Mouse (Mus musculus): ENCODE measurements at regions not wholly inside any gene's neighbourhood (a gene's known extent, or its start where the extent isn't known, plus 50 kb on each side); places are given as distances from the start of the nearest gene placed in this dataset.
"Not testable (repeated sequence)": the region's sequence is repeated elsewhere in the genome, so short reads cannot be mapped to it uniquely, and the experiment has no call there.

GRCm38 (mm10) chr9:9606322-9606721 is 367.4 kb upstream of the Arhgap42 start:
- DNase-seq (ENCODE audit: low spot score in 2 of 2): no peak

DNA sequence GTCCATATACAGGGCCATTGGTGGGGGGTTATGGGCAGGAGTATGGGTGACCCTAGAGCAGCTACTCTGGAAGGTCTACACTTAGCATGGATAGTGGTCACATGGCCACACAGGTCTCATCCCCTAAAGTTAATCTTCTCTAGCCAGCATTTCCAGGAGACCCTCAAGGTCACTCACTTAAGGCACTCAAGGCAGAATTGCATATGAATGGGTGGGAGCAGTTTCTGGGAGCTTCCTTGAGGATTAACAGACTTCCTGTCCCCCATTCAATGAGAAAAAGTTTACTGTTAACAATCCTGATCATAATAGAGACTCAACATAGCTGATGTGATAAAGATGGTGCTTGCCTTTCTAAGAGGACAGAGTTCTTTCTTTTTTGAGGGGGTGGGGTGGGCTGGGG is 352.4 kb upstream of the Arhgap42 start:
- DNase-seq (ENCODE audit: low spot score in 2 of 2): no peak

GRCm38 (mm10) chr9:9583011-9583605 is 344.2 kb upstream of the Arhgap42 start:
- peak in 1 of 2 experiments; percentile 8 for DNase-seq (ENCODE audit: low spot score in 2 of 2)

DNA sequence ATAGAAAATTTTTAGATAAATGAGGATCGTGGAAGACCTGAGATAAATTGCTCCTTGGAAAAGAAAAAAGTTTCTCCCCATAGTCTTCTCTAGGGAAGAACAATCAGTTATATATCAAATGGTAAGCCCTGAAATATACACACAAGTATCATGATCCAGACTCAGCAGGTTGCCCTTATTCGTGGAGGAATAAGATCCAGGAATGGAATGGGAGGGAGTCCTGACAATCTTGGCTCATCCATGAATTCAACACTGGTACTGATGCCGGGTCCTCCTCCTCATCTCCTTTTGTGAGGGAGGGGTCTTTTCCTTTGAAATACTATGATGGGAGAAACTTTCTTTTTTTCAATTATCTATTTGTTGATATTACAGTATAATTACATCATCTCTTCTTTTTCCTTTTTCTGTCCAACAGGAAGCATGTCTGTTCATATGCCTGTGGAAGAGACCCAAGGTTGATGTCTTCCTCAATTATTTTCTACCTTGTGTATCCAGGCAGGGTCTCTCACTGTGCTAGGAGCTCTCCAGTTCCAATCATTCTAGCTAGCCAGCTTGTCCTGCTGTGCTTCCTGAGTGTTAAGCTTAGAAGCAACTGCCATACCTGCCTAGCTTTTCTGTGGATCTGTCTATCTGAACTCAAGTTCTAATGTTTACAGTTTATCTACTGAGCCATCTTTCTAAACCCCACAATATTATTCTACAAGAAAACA is 343.6 kb upstream of the Arhgap42 start:
- no peak for DNase-seq (ENCODE audit: low spot score in 2 of 2)

- DNase-seq (ENCODE audit: low spot score in 2 of 2): no peak
Measured at GRCm38 (mm10) chr9:9568040-9568649, 329.2 kb upstream of the Arhgap42 start.

DNA sequence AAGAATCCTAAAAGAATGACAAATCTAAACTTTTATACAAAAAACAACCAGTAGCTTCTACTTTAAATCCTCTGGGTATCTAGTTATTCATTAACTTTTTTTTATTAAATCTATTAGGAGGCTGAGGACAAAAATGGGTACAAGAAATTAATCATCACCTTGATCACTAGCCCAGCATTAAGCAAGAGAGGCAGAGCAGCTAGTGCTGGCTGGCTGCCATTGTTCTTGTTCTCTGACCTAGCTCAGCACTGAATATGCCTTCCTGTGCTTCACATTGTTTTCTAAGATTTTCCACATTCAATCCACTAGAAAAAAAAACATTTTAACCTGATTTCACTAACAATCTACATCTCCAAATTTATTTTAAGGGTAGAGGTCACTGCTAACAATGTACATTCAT is 325.6 kb upstream of the Arhgap42 start:
- no peak for DNase-seq (ENCODE audit: low spot score in 2 of 2)

GRCm38 (mm10) chr9:9548657-9549056 is 309.8 kb upstream of the Arhgap42 start:
- DNase-seq (ENCODE audit: low spot score in 2 of 2): no peak

- peak; percentile 28 to 30 for DNase-seq (ENCODE audit: low spot score in 2 of 2)
Measured at GRCm38 (mm10) chr9:9547570-9547969, 308.7 kb upstream of the Arhgap42 start.

GRCm38 (mm10) chr9:9547121-9547520 is 308.2 kb upstream of the Arhgap42 start:
- no peak for DNase-seq (ENCODE audit: low spot score in 2 of 2)

DNA sequence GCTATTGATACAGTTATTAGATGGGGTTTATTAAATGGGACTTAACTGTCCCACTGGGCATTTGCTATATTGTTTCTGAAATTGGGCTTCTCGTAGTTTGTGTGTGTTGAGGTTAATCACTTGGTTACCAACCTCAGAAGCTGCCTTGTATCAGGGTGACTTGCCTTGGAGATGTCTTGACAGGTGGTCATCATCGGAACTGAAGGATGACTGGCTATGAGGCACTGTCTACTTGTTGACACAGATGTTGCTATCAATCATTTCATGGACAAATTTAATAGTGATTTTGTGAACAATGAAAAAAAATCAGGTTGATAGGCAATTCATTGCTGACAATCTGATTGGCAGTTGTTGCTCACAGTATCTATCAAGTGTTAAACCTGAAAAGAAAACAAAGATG is 261.4 kb upstream of the Arhgap42 start:
- no peak for DNase-seq (ENCODE audit: low spot score in 2 of 2)

GRCm38 (mm10) chr9:9493594-9494182 is 254.8 kb upstream of the Arhgap42 start:
- DNase-seq (ENCODE audit: low spot score in 2 of 2): no peak

DNA sequence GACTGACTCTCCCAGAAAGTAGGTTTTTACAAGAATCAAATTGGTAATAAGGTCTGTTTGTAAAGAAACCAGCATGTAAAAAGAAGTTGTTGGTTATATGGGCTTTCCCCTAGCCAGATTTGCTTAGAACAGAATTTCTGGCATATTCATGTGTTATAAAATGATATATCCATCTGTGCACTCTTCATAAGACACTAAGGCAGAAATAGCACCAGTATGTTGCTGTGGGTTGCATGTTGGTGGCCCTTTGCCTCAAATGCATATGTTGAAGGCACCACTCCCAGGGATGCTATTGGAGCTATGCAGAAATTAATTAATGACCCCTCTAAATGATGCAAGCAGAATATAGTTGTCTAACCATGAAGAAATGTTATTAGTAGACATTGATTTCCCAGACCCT is 238.2 kb upstream of the Arhgap42 start:
- no peak for DNase-seq (ENCODE audit: low spot score in 2 of 2)

DNA sequence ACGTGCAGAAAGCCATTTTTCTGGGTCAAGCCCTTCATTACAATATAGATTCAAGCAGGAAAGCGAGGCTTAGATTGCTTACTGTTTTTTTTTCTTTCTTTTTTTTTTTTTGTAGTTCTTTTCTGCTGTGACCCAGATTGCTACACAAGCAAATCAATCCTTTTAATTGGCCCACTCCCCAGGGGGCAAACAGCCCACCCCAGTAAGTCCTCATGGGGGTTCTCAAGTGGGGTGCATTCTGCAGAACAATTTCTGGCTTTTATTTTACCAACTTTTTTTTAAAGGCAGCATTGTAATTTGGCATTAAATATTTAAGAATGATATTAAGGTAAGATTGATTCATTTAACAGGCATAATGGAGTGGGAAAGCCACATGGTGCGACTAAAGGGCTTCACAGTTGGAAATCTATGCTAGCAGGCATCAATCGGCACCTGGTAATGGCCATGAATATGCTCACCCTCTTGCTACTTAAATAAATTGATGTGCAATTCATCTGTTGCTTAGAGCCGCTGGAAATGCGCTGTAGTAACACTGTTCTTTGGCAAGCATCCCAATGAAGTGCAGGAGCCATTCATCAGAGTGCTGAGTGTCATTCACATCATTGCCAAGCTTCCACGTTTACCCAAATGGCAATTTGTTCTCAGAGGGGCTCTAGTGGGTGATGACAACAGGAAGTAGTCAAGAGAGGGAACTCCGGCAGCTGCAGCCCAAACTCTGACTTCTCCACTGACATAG is 236.3 kb upstream of the Arhgap42 start:
- DNase-seq (ENCODE audit: low spot score in 2 of 2): no peak

GRCm38 (mm10) chr9:9444213-9444612 is 205.3 kb upstream of the Arhgap42 start:
- no peak for DNase-seq (ENCODE audit: low spot score in 2 of 2)

GRCm38 (mm10) chr9:9420326-9420725 is 181.4 kb upstream of the Arhgap42 start:
- DNase-seq (ENCODE audit: low spot score in 2 of 2): no peak

DNA sequence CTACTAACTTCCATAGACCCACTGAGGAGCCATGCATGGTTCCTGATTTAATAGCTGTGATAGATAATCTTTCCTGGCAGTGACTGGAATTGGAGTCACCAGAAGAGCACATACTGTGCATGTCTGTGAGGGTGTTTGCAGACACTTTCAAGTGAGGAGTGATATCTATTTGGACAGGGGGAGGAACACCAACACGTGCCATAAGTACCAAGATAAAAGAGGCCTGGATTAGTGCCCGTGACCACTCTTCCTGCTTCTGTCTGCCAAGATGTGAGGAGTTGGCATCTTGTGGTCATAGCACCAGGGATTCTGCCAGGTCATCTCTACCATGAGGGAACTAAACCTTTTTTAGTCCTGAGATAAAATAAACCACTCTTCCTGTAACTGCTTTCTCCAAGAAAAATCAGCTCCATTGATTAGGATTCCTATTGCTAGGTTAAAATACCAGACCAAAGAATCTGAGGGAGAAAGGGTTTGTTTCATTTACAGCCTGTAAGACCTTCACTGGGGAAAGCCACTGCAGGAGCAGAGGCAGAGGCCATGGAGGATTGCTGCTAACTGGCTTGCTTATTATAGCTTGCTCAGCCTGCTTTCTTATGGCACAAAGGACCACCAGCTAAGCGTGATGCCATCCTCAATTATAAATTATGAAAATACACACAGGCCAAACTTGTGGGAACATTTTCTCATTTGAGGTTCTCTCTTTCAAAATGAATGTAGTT is 173.7 kb upstream of the Arhgap42 start:
- no peak for DNase-seq (ENCODE audit: low spot score in 2 of 2)

DNA sequence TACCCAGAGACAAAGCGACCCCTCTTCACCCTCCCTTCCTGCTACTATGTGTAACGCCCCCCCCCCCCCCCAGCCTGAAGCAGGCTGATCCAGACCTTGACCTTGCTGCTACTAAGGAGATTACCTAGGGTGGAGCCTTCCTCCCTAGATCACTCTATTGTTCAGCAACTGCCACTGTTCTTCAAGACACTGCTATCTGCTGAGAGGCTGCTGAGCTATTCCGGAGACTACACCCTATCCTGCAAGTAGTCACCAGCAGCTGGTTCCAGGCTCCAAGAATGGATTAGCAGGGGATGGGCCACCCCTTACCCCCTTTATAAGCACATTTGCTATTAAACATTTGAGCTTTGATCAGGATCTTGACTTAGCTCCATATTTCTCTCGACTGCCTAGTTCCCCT is 155.3 kb upstream of the Arhgap42 start:
- DNase-seq (ENCODE audit: low spot score in 2 of 2): not testable (repeated sequence)

- no peak for DNase-seq (ENCODE audit: low spot score in 2 of 2)
Measured at GRCm38 (mm10) chr9:9376650-9377189, 137.8 kb upstream of the Arhgap42 start.

- peak; percentile 51 to 63 for DNase-seq (ENCODE audit: low spot score in 2 of 2)
Measured at GRCm38 (mm10) chr9:9375304-9375904, 136.5 kb upstream of the Arhgap42 start.

DNA sequence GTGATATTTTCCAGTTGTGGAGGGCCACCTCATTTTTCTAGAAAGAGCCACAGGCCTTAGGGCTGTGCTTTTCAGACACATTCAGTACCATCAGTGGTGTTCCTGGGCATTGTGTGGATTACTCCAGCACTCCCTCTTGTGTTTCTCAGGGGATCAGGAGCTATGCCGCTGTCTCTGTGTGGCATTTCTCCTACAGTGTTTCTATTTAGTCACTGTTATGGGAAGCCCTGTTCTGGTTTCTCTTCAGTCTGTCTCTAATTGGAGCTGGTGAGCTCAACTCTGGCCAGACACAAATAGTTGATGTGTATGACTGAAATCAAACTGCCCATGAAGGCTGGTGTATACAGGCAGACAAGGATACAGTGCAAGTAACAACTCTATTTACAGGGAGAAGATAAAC is 133.7 kb upstream of the Arhgap42 start:
- DNase-seq (ENCODE audit: low spot score in 2 of 2): no peak

- no peak for DNase-seq (ENCODE audit: low spot score in 2 of 2)
Measured at GRCm38 (mm10) chr9:9368731-9369130, 129.8 kb upstream of the Arhgap42 start.

Data from right cerebral cortex, postnatal 36 days (tissue).